Mouse (Mus musculus): ENCODE results near the gene Dvl1. TPM values are rescaled to one million over a fixed set of nuclear protein-coding genes. Genes with fewer than 3 reads are reported as not detected.

The Dvl1 gene
- polyA plus RNA-seq, 1 experiment: 123 TPM

DNA sequence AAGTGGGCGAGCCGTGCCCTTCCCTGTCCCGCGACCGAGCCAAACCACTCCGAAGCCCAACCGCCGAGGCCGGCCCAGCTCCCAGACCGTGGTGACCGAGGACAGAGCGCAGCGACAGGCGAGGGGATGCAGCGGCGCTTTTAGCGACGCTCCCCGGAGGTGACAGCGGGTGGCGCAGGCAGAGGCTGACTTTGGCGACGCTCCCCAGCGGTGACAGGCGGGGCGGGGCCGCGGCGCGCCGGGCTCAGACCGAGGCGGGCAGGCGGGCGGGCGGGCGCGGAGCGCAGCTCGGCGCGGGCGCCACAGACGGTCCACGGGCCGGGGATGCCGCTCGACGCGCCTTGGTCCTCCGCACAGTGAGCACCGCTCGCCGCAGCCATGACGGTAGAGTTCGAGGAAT, 44.8 kb downstream of the Dvl1 start:
- Histone ChIP-seq H3K36me3 (ENCODE audit: control insufficient read depth, insufficient read depth, low read length) (no peaks in the 10 kb centered on the region), H3K4me3 (ENCODE audit: insufficient read depth, low read depth, low read length) (peak overlapping the region; percentile 88), H3K27me3 (replicated peaks; ENCODE audit: control insufficient read depth, insufficient read depth, low read length) (no peaks in the 10 kb centered on the region), H3K4me1 (ENCODE audit: control insufficient read depth, insufficient read depth, low read length) (peaks cover 7% of the 10 kb centered on the region; the same call in 1 of the 2 replicates), H3K27ac (ENCODE audit: insufficient read depth, low read depth, low read length) (peak overlapping the region; percentile 95)
- WGBS: under 1% methylated on average over 56 of the region's 56 CpGs
- DNase-seq: peak; percentile 87
- TF ChIP-seq POLR2A (IDR thresholded peaks at IDR 0.05; ENCODE audit: low read depth, low read length) (no peak), CTCF (conservative IDR thresholded peaks at IDR 0.05; ENCODE audit: insufficient read depth, insufficient read length, low read depth, low read length) (0 out of 2 replicates have a peak, but pooled peaks have one; percentile 10)

DNA sequence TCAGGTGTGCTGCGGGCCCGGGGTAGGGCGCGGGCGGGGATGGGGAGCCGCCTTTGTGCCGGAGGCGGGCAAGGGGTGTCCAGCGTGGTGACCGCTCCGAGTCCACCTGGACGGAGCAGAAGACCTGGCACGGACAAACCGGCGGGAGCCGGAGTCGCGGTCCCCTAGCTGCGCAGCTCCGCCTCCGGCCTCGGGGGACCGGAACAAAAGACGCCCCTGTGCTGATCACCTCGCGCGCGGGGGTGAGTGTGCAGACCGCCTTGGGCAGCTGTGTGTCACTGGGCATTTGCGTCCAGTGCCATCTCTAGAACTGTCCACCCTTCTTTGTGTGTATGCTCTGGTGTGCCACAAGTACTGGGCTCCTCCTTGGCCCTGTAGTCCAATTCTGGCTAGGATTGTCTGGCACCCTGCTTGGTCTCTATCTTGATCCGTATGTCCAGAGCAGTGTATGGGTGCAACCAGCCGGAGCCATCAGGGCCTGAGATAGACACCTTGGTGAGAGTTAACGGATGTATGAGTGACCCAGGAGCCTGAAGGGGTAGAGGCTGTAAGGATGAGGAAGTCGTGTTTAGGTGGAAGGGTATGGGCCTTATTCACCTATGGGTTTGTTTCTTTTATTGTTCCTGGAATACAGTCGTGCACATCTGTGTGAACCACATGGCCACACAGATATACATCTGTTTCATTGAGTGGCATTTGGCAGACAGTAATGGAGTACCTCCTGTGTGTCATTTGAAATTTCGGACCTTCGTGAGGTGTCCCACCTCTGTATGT, 45.4 kb downstream of the Dvl1 start:
- Histone ChIP-seq H3K36me3 (ENCODE audit: control insufficient read depth, insufficient read depth, low read length) (no peaks in the 10 kb centered on the region), H3K4me1 (ENCODE audit: control insufficient read depth, insufficient read depth, low read length) (peaks cover 7% of the 10 kb centered on the region; the same call in 1 of the 2 replicates), H3K27me3 (replicated peaks; ENCODE audit: control insufficient read depth, insufficient read depth, low read length) (no peaks in the 10 kb centered on the region), H3K4me3 (ENCODE audit: insufficient read depth, low read depth, low read length) (peak overlapping the region; percentile 88), H3K27ac (ENCODE audit: insufficient read depth, low read depth, low read length) (peak overlapping the region; percentile 33; the same call in 1 of the 2 replicates)
- TF ChIP-seq POLR2A (IDR thresholded peaks at IDR 0.05; ENCODE audit: low read depth, low read length) (no peak), CTCF (conservative IDR thresholded peaks at IDR 0.05; ENCODE audit: insufficient read depth, insufficient read length, low read depth, low read length) (no peak)
- WGBS: 6% methylated on average over 37 of the region's 37 CpGs
- peak; percentile 24 for DNase-seq

DNA sequence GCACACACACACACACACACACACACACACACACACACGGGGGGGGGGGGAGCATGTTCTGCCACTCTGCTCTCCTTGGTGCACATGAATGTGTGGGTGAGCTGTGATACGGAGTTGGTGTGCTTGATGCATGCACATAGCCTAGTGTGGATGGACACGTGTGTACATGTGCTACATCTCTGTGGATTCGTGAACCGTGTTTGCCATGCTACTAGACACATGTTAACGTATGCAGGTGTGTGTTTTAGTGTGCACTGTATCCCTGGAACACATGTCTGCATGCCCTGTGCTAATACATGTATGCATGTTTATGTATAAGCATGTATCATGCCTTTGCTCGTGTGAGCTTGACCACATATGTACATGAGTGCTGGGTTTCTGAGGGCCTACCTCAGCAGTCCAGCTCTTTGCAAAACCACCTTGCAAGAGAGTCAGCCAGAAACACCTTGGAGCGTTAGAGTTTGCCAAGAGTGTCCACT, 46.0 kb downstream of the Dvl1 start:
- no peak overlapping the region for H3K27ac ChIP-seq (ENCODE audit: insufficient read depth, low read depth, low read length)
- no peak for DNase-seq
- H3K27me3 ChIP-seq (replicated peaks; ENCODE audit: control insufficient read depth, insufficient read depth, low read length): no peaks in the 10 kb centered on the region
- 70% methylated on average over 8 of the region's 8 CpGs for WGBS
- TF ChIP-seq POLR2A (IDR thresholded peaks at IDR 0.05; ENCODE audit: low read depth, low read length): no peak
- no peak for TF ChIP-seq CTCF (conservative IDR thresholded peaks at IDR 0.05; ENCODE audit: insufficient read depth, insufficient read length, low read depth, low read length)
- peak overlapping the region; percentile 88; the same call in 1 of the 2 replicates for H3K4me3 ChIP-seq (ENCODE audit: insufficient read depth, low read depth, low read length)
- no peaks in the 10 kb centered on the region for H3K36me3 ChIP-seq (ENCODE audit: control insufficient read depth, insufficient read depth, low read length)
- H3K4me1 ChIP-seq (ENCODE audit: control insufficient read depth, insufficient read depth, low read length): peaks cover 7% of the 10 kb centered on the region; the same call in 1 of the 2 replicates

DNA sequence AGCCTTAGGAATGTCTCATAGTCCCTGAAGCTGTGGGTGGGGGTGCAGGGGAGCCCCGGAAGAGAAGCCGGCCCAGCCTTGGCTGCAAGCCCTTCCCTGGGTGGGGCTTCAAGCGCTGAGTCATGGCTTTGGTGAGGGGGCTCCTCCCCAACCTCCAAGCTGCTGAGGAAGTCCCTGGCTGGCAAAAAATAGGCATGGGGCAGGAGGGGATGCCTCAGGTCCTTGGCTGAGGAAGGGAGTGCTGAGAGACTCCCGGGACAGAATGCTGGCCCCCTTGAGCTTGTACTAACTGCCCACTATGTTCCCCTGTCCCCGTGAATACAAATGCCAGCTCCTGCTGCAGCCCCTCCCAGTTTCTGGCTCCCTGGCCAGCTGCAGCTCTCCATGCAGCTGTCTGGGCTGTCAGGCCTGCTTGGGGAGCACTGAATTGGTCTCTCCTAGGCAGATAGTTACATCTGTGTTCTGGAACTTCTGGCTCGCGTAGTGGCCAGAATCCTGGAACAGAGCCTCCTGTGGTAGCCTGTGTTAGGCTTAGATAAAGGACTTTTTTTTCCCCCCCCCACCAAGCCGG, 47.2 kb downstream of the Dvl1 start:
- Histone ChIP-seq H3K4me1 (ENCODE audit: control insufficient read depth, insufficient read depth, low read length) (peaks cover 7% of the 10 kb centered on the region; the same call in 1 of the 2 replicates), H3K27ac (ENCODE audit: insufficient read depth, low read depth, low read length) (peak overlapping the region; percentile 57), H3K36me3 (ENCODE audit: control insufficient read depth, insufficient read depth, low read length) (no peaks in the 10 kb centered on the region), H3K27me3 (replicated peaks; ENCODE audit: control insufficient read depth, insufficient read depth, low read length) (no peaks in the 10 kb centered on the region), H3K4me3 (ENCODE audit: insufficient read depth, low read depth, low read length) (peak overlapping the region; percentile 50)
- no peak for TF ChIP-seq POLR2A (IDR thresholded peaks at IDR 0.05; ENCODE audit: low read depth, low read length)
- TF ChIP-seq CTCF (conservative IDR thresholded peaks at IDR 0.05; ENCODE audit: insufficient read depth, insufficient read length, low read depth, low read length): no peak
- 30% methylated on average over 8 of the region's 8 CpGs for WGBS
- peak; percentile 76 for DNase-seq

DNA sequence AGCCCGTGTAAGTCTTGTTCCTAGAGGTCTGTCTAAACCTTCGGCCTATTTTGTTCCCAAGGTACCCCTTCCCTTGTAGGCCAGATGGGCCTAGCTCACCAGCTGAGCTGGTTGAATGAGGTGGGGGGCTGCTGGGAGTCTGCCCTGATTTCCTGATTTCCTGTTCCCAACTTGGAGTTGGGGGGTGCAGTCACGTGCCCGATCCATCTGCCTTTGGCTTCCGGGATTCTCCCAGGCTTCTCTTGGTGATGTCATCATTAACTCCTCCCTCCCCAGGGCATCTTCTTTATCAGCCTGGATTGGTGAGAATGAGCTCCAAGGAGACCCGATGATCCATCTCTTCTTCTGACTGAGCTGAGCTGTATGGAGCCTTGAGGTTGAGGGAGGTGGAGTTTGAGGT, 48.0 kb downstream of the Dvl1 start:
- TF ChIP-seq CTCF (conservative IDR thresholded peaks at IDR 0.05; ENCODE audit: insufficient read depth, insufficient read length, low read depth, low read length) (no peak), POLR2A (IDR thresholded peaks at IDR 0.05; ENCODE audit: low read depth, low read length) (no peak)
- peaks cover 7% of the 10 kb centered on the region; the same call in 1 of the 2 replicates for H3K4me1 ChIP-seq (ENCODE audit: control insufficient read depth, insufficient read depth, low read length)
- peak; percentile 66 for DNase-seq
- H3K36me3 ChIP-seq (ENCODE audit: control insufficient read depth, insufficient read depth, low read length): no peaks in the 10 kb centered on the region
- peak overlapping the region; percentile 57 for H3K27ac ChIP-seq (ENCODE audit: insufficient read depth, low read depth, low read length)
- H3K4me3 ChIP-seq (ENCODE audit: insufficient read depth, low read depth, low read length): peak overlapping the region; percentile 50
- no peaks in the 10 kb centered on the region for H3K27me3 ChIP-seq (replicated peaks; ENCODE audit: control insufficient read depth, insufficient read depth, low read length)
- 33% methylated on average over 6 of the region's 6 CpGs for WGBS

DNA sequence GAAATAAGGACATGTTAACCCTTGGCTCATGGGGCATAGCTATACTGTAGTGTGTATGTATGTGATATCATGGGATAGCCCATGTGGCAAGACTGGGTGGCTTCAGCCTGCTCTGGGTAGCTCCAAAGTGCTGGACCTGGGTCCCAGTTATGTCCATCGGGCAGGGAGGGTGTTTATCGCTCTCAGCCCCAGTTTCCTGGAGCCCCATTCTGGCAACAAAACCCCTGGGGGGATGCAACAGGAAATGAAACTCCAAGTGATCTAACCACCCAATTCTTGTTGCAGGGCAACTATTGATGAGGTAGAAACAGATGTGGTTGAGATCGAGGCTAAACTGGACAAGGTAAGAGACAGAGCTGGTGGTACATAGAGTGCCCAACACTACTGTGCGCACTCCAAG, 48.6 kb downstream of the Dvl1 start:
- DNase-seq: no peak
- no peak for TF ChIP-seq POLR2A (IDR thresholded peaks at IDR 0.05; ENCODE audit: low read depth, low read length)
- no peak for TF ChIP-seq CTCF (conservative IDR thresholded peaks at IDR 0.05; ENCODE audit: insufficient read depth, insufficient read length, low read depth, low read length)
- H3K4me3 ChIP-seq (ENCODE audit: insufficient read depth, low read depth, low read length): no peak overlapping the region
- H3K36me3 ChIP-seq (ENCODE audit: control insufficient read depth, insufficient read depth, low read length): no peaks in the 10 kb centered on the region
- H3K4me1 ChIP-seq (ENCODE audit: control insufficient read depth, insufficient read depth, low read length): peaks cover 7% of the 10 kb centered on the region; the same call in 1 of the 2 replicates
- no peak overlapping the region for H3K27ac ChIP-seq (ENCODE audit: insufficient read depth, low read depth, low read length)
- H3K27me3 ChIP-seq (replicated peaks; ENCODE audit: control insufficient read depth, insufficient read depth, low read length): no peaks in the 10 kb centered on the region
- 84% methylated on average over 4 of the region's 4 CpGs for WGBS

DNA sequence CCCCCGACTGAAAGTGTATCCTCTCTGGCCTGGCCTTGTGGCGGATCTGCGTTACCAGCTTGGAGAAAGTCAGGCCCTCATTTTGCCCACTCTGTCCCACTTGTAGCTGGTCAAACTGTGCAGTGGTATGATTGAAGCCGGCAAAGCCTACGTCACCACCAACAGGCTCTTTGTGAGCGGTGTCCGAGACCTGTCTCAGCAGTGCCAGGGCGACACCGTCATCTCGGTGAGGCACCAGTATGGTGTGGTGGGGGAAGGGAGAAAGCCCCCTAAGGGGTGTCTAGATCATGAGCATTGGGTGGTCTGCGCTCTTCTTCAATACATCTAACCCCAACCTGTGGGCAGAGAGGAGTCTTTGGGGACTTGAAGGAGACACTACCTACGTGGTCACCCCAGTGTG, 49.3 kb downstream of the Dvl1 start:
- WGBS: 98% methylated on average over 12 of the region's 12 CpGs
- Histone ChIP-seq H3K4me3 (ENCODE audit: insufficient read depth, low read depth, low read length) (no peak overlapping the region), H3K27me3 (replicated peaks; ENCODE audit: control insufficient read depth, insufficient read depth, low read length) (no peaks in the 10 kb centered on the region), H3K4me1 (ENCODE audit: control insufficient read depth, insufficient read depth, low read length) (peaks cover 7% of the 10 kb centered on the region; the same call in 1 of the 2 replicates), H3K36me3 (ENCODE audit: control insufficient read depth, insufficient read depth, low read length) (no peaks in the 10 kb centered on the region), H3K27ac (ENCODE audit: insufficient read depth, low read depth, low read length) (no peak overlapping the region)
- DNase-seq: no peak
- TF ChIP-seq CTCF (conservative IDR thresholded peaks at IDR 0.05; ENCODE audit: insufficient read depth, insufficient read length, low read depth, low read length): no peak
- no peak for TF ChIP-seq POLR2A (IDR thresholded peaks at IDR 0.05; ENCODE audit: low read depth, low read length)

Measured in kidney, adult 2 months (tissue).